In genomic region chr13:8484592-8485272, GRCm38 (mm10) we compare ENCODE assay signal across 8 mouse cellular contexts.
A peak's percentile ranks its signal among the peaks of the same experiment; 100 is the strongest.
DNase-seq lines count a peak whose midpoint lies in the region; ATAC-seq and TF ChIP-seq lines count a peak whose summit lies in the region.

No protein-coding gene starts in this region.

- H3K4me1 ChIP-seq in embryonic facial prominence, embryonic 15.5 days: peaks cover 4% of the 10 kb centered on the region; the same call in 1 of the 2 replicates
- peaks cover 11% of the 10 kb centered on the region for H3K4me1 ChIP-seq in limb, embryonic 14.5 days (ENCODE audit: control insufficient read depth, insufficient read depth, low read length)

- no peak overlapping the region for H3K9ac ChIP-seq in embryonic facial prominence, embryonic 15.5 days
- H3K9ac ChIP-seq in limb, embryonic 14.5 days (ENCODE audit: low read depth, low read length, severe bottlenecking): no peak overlapping the region

- H3K27ac ChIP-seq in embryonic facial prominence, embryonic 15.5 days (replicated peaks): no peak overlapping the region
- H3K27ac ChIP-seq in limb, embryonic 14.5 days (replicated peaks; ENCODE audit: low read depth, low read length): no peak overlapping the region

- DNase-seq in kidney, postnatal 4 days: peak; percentile 20 to 37
- DNase-seq in kidney, adult 8-10 months: no peak
- peak; percentile 41 for DNase-seq in adrenal gland, postnatal 25 days
- DNase-seq in limb, embryonic 14.5 days (ENCODE audit: low spot score): peak; percentile 68
- no peak for DNase-seq in urinary bladder, postnatal 25 days (ENCODE audit: low spot score)
- no peak for DNase-seq in T-cell, adult 2 months (ENCODE audit: low spot score)
- DNase-seq in right cerebral cortex, adult 2 months (ENCODE audit: low spot score in 2 of 2): no peak

- peak; percentile 39; the same call in 1 of the 2 replicates for ATAC-seq in embryonic facial prominence, embryonic 15.5 days (ENCODE audit: insufficient number of reproducible peaks, low FRiP score, low TSS enrichment, low read depth)
- ATAC-seq in limb, embryonic 14.5 days (ENCODE audit: low FRiP score, low read depth): peak; percentile 43

- no peak overlapping the region for H3K4me3 ChIP-seq in embryonic facial prominence, embryonic 15.5 days (replicated peaks)
- H3K4me3 ChIP-seq in limb, embryonic 14.5 days (replicated peaks; ENCODE audit: low read length): no peak overlapping the region

- H3K4me2 ChIP-seq in embryonic facial prominence, embryonic 15.5 days (replicated peaks): no peak overlapping the region
- no peak overlapping the region for H3K4me2 ChIP-seq in limb, embryonic 14.5 days (replicated peaks; ENCODE audit: low read depth, low read length, severe bottlenecking)

- 38% methylated on average over 4 of the region's 4 CpGs for WGBS in embryonic facial prominence, embryonic 15.5 days
- 25% methylated on average over 4 of the region's 4 CpGs for WGBS in limb, embryonic 14.5 days

- H3K36me3 ChIP-seq in embryonic facial prominence, embryonic 15.5 days: no peaks in the 10 kb centered on the region
- H3K36me3 ChIP-seq in limb, embryonic 14.5 days (ENCODE audit: control insufficient read depth, insufficient read depth, low read length): no peaks in the 10 kb centered on the region

- no peaks in the 10 kb centered on the region for H3K27me3 ChIP-seq in embryonic facial prominence, embryonic 15.5 days
- H3K27me3 ChIP-seq in limb, embryonic 14.5 days (ENCODE audit: control insufficient read depth, insufficient read depth, low read length): no peaks in the 10 kb centered on the region

- no peaks in the 10 kb centered on the region for H3K9me3 ChIP-seq in embryonic facial prominence, embryonic 15.5 days (replicated peaks)
- H3K9me3 ChIP-seq in limb, embryonic 14.5 days (ENCODE audit: control insufficient read depth, low read length): no peaks in the 10 kb centered on the region

- no peak for TF ChIP-seq POLR2A in limb, embryonic 14.5 days (IDR thresholded peaks at IDR 0.05; ENCODE audit: borderline replicate concordance, extremely low read depth, insufficient read depth, insufficient read length)

Comparison
In these comparisons a context has a peak if more than half of its experiments do, and no peak if none do; other contexts are left out.
1. DNase-seq: peak in kidney, postnatal 4 days (2 of 2), adrenal gland, postnatal 25 days (single experiment) and limb, embryonic 14.5 days (single experiment); none in kidney, adult 8-10 months (0 of 2), urinary bladder, postnatal 25 days (single experiment), T-cell, adult 2 months (single experiment) and right cerebral cortex, adult 2 months (0 of 2).